Mouse (Mus musculus): ENCODE results near the gene H2-M10.2.

DNA sequence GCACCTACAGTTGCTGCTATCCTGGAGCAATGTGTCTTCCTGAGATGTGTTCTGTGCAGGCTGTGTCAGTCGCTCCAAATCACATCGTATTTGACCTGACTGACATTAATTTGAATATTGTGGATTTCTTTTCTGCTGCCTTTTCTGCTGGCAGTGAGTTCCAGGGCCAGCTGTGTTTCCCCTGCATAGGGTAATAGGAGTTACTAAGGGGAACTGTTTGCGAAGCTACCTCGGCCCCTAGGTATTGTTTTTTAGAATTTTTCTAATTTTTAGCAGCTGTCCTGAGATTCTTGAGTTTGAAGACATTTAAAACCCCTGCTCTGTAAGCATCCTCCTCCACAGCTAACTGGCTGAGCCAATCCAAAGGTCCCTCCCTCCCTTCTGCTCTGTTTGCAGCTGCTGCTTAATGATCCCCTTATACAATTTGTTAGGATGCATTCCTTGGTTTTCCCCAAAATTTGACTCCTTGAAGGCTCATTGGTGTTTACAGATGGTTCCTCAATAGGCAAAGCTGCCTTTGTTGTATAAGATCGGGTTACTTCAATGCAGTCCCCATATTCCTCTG is 29.5 kb upstream of the H2-M10.2 start:
- TF ChIP-seq CTCF (IDR thresholded peaks at IDR 0.05; ENCODE audit: low read depth) (no peak), EP300 (IDR thresholded peaks at IDR 0.05; ENCODE audit: low read depth) (no peak)

Measured in liver, embryonic 14.5 days (tissue).